Mouse (Mus musculus): ENCODE measurements at regions not wholly inside any gene's neighbourhood (a gene's known extent, or its start where the extent isn't known, plus 50 kb on each side); places are given as distances from the start of the nearest gene placed in this dataset.

DNA sequence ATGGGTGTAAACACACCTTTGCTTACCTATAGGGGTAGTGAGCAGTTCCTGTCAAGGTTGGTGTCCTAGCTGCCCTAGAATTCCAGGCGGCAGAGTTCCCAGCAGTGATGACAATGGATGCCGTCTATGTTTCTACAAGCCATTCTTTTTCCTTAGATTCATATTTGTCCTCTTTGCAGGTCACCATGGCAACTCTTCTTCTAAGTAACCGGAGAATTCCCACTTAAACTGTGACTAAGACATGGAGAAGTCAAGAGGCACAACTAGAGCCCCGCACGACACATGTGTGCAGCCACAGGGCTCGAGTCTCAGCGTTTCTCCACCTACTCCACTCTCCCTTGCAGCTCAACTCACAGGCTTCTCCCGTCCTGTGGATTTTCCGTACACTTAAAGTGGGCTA lies 381.5 kb upstream of the Kcnab2 start:
- TF ChIP-seq TAL1 (conservative IDR thresholded peaks at IDR 0.05; ENCODE audit: low read depth, low read length): no peak
- TF ChIP-seq CTCF (IDR thresholded peaks at IDR 0.05; ENCODE audit: low read depth, low read length): no peak

All from G1E (cell line).